Mouse (Mus musculus): ENCODE measurements around the gene Cbx1.

Gene Cbx1

GRCm38 (mm10) chr11:96788871-96789795 is at the start of gene Cbx1:
Cbx1 (plus strand) TSS chr11:96789127.
- in situ Hi-C loops (cut with MboI), result no loop called here

- in situ Hi-C loops (cut with MboI), result no loop called here
Measured at GRCm38 (mm10) chr11:96740796-96741195, 48.1 kb upstream of the Cbx1 start.

GRCm38 (mm10) chr11:96741995-96742394 is 46.9 kb upstream of the Cbx1 start:
- in situ Hi-C loops (cut with MboI), result no loop called here

- in situ Hi-C loops (cut with MboI), result no loop called here
Measured at GRCm38 (mm10) chr11:96743000-96743399, 45.9 kb upstream of the Cbx1 start.

GRCm38 (mm10) chr11:96743891-96744290 is 45.0 kb upstream of the Cbx1 start:
- in situ Hi-C loops (cut with MboI), result no loop called here

- in situ Hi-C loops (cut with MboI), result no loop called here
Measured at GRCm38 (mm10) chr11:96746648-96747047, 42.3 kb upstream of the Cbx1 start.

GRCm38 (mm10) chr11:96747555-96747954 is 41.4 kb upstream of the Cbx1 start:
- in situ Hi-C loops (cut with MboI), result no loop called here

GRCm38 (mm10) chr11:96755298-96755697 is 33.6 kb upstream of the Cbx1 start:
- in situ Hi-C loops (cut with MboI), result loop anchor here (25.0 kb wide), 1 partner anchor 107 kb away; no protein-coding TSS in a partner anchor

- in situ Hi-C loops (cut with MboI), result loop anchor here (25.0 kb wide), 1 partner anchor 105 kb away; no protein-coding TSS in a partner anchor
Measured at GRCm38 (mm10) chr11:96757421-96757820, 31.5 kb upstream of the Cbx1 start.

- in situ Hi-C loops (cut with MboI), result loop anchor here (25.0 kb wide), 1 partner anchor 104 kb away; no protein-coding TSS in a partner anchor
Measured at GRCm38 (mm10) chr11:96758402-96758801, 30.5 kb upstream of the Cbx1 start.

- in situ Hi-C loops (cut with MboI), result loop anchor here (25.0 kb wide), 1 partner anchor 102 kb away; no protein-coding TSS in a partner anchor
Measured at GRCm38 (mm10) chr11:96760042-96760441, 28.9 kb upstream of the Cbx1 start.

GRCm38 (mm10) chr11:96761984-96762383 is 26.9 kb upstream of the Cbx1 start:
- in situ Hi-C loops (cut with MboI), result loop anchor here (25.0 kb wide), 1 partner anchor 100 kb away; no protein-coding TSS in a partner anchor

GRCm38 (mm10) chr11:96762742-96763470 is 26.0 kb upstream of the Cbx1 start:
- in situ Hi-C loops (cut with MboI), result loop anchor here (25.0 kb wide), 1 partner anchor 99 kb away; no protein-coding TSS in a partner anchor

- in situ Hi-C loops (cut with MboI), result loop anchor here (25.0 kb wide), 1 partner anchor 98 kb away; no protein-coding TSS in a partner anchor
Measured at GRCm38 (mm10) chr11:96764511-96765350, 24.2 kb upstream of the Cbx1 start.

GRCm38 (mm10) chr11:96765645-96766044 is 23.3 kb upstream of the Cbx1 start:
- in situ Hi-C loops (cut with MboI), result loop anchor here (25.0 kb wide), 1 partner anchor 97 kb away; no protein-coding TSS in a partner anchor

- in situ Hi-C loops (cut with MboI), result loop anchor here (25.0 kb wide), 1 partner anchor 96 kb away; no protein-coding TSS in a partner anchor
Measured at GRCm38 (mm10) chr11:96766555-96766954, 22.4 kb upstream of the Cbx1 start.

GRCm38 (mm10) chr11:96767096-96767495 is 21.8 kb upstream of the Cbx1 start:
- in situ Hi-C loops (cut with MboI), result loop anchor here (25.0 kb wide), 1 partner anchor 95 kb away; no protein-coding TSS in a partner anchor

- in situ Hi-C loops (cut with MboI), result loop anchor here (25.0 kb wide), 1 partner anchor 94 kb away; no protein-coding TSS in a partner anchor
Measured at GRCm38 (mm10) chr11:96768240-96768639, 20.7 kb upstream of the Cbx1 start.

GRCm38 (mm10) chr11:96771274-96771975 is 17.5 kb upstream of the Cbx1 start:
- in situ Hi-C loops (cut with MboI), result loop anchor here (25.0 kb wide), 1 partner anchor 91 kb away; no protein-coding TSS in a partner anchor

- in situ Hi-C loops (cut with MboI), result loop anchor here (25.0 kb wide), 1 partner anchor 90 kb away; no protein-coding TSS in a partner anchor
Measured at GRCm38 (mm10) chr11:96772413-96772812, 16.5 kb upstream of the Cbx1 start.

Measured in mature B cell (primary cell).